Mouse (Mus musculus) urinary bladder, postnatal 36 days (tissue): Measurements from ENCODE around the gene Rhox7a.
"Not testable (repeated sequence)": the region's sequence is repeated elsewhere in the genome, so short reads cannot be mapped to it uniquely, and the experiment has no call there.

Experiments
- DNase-seq, 2 experiments: peaks; one replicate each; pipeline ENCODE4 v3.0.0; 2022; ENCODE audit warnings: low spot score in 2 of 2, mixed read lengths in 1 of 2

The Rhox7a gene

DNA sequence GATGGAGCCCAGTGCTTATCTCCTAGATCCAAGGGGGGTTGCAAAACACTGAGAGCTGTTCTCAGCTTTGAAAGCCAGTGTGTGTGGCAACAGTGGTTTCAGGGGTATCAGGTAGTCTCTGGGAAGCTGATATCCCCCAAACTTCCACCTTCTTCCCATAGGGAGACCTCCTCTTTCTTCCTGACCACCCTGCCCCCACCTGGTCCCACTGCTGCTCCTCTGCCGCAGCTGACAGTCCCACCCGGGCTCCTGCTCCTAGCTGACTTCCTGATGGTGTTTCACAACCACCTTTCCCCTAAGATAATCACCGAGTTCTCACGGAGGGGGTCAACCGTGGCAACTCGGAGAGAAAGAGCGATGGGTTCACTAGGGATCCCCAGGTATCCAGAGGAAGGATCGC, at the start of gene Rhox7a:
TSS of gene Rhox7a (plus strand) at position 301 of the 400 bp plus-strand sequence.
- not testable (repeated sequence) for DNase-seq

DNA sequence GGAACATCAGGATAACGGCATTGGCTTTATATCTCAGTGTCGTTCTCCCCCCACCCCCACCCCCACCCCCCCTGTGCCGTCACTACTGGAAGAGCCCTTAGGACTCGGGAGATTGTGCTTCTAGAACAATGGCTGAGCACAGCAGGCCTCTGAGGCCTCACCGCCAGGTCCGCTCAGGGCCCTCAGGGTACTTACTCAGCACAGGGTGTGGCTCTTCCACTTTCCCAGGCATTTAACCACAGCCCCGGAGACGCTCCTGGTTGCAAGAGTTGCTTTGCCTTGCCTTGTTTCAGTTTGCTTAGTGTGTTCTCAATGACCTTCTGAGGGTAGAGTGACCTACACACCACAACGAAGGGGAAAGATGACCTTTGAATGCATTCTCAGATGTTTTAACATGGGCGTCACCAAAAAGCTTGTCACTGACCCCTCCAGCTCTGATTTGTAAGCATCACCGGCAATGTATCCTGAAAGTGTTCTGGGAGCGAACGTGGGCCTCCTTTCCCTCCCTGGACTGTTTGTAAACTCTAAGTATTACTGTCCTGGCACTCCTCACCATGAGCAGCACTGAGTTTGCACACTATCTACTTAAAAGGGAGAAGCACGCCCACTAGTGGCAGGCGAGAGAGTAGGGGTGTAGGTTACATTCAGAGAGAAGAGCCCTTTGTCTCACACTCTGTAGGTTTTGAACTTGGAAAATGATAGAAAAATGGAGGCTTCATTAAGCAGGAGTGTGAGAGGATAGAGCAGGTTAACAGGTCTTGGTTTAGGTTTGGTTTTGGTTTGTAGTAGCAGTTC, 24.0 kb upstream of the Rhox7a start:
- DNase-seq: no peak

- no peak for DNase-seq
Measured at GRCm38 (mm10) chrX:37809396-37809795, 22.1 kb upstream of the Rhox7a start.

- no peak for DNase-seq
Measured at GRCm38 (mm10) chrX:37811179-37811578, 20.3 kb upstream of the Rhox7a start.

DNA sequence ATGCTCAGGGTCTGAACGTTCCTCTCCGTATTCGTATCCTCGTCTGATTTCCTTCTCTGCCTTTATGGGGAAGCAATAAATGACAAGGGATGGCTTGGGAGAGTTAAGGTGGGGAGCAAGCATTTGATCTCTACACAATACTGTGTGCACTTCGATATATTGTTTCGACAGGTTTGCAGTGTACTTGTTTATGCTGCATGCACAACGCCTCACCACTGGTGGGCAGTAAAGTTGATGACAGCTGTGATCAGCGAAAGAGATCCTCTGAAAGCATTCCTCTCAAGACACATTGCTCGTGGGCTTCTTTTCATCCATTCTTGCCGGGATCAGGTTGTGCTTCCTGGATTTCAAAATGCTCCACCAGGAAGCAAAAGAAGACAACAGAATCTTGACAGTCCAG, 15.8 kb upstream of the Rhox7a start:
- DNase-seq: no peak

GRCm38 (mm10) chrX:37826610-37827009, 4.9 kb upstream of the Rhox7a start, which contains the start of gene Rhox6:
Gene Rhox6 (plus strand): TSS chrX:37826910.
- DNase-seq: not testable (repeated sequence)

GRCm38 (mm10) chrX:37871641-37872040, 40.2 kb downstream of the Rhox7a start:
- DNase-seq: no peak

- DNase-seq: no peak
Measured at GRCm38 (mm10) chrX:37878844-37879243, 47.4 kb downstream of the Rhox7a start, which contains the start of gene Rhox8. Gene Rhox8 (minus strand): TSS chrX:37878944.
